Mouse (Mus musculus) stomach, postnatal 0 days (tissue): ENCODE data around the gene Ephb3. TPM values are rescaled to one million over a fixed set of nuclear protein-coding genes. Genes with fewer than 3 reads are reported as not detected.

Source experiments
- ATAC-seq: fragments of 200-750 bp; cut with Nextera tagmentation; 2 replicates; pipeline ENCODE4 v1.8.0; 2017; ENCODE audit not compliant: low FRiP score, low TSS enrichment
- DNase-seq: peaks from one replicate; pipeline ENCODE4 v3.0.0-alpha.2; 2016; ENCODE audit warnings: low spot score
- H3K27ac ChIP-seq: fragments of 300-500 bp; sonication (generic); replicated peaks from 2 replicates; pipeline ENCODE4 v1.5.1; 2014; ENCODE audit warnings: mild to moderate bottlenecking, control low read depth
- H3K27me3 ChIP-seq: fragments of 300-500 bp; sonication (generic); 2 replicates; pipeline ENCODE4 v1.6.1; 2014; ENCODE audit warnings: low read length; ENCODE audit not compliant: control insufficient read depth, insufficient read depth
- H3K36me3 ChIP-seq: fragments of 300-500 bp; sonication (generic); 2 replicates; pipeline ENCODE4 v1.6.1; 2014; ENCODE audit warnings: low read length, mixed read lengths; ENCODE audit not compliant: control insufficient read depth, insufficient read depth
- H3K4me1 ChIP-seq: fragments of 300-500 bp; sonication (generic); replicated peaks from 2 replicates; pipeline ENCODE4 v1.6.1; 2014; ENCODE audit warnings: antibody characterized with exemption; ENCODE audit not compliant: control insufficient read depth, insufficient read depth
- H3K4me2 ChIP-seq: fragments of 300-500 bp; sonication (generic); replicated peaks from 2 replicates; pipeline ENCODE4 v1.6.1; 2014; ENCODE audit warnings: low read depth, mild to moderate bottlenecking, control low read depth, moderate library complexity
- H3K4me3 ChIP-seq: fragments of 300-500 bp; sonication (generic); 2 replicates; pipeline ENCODE4 v1.5.1; 2014; ENCODE audit warnings: low read depth, low read length, control low read depth
- H3K9ac ChIP-seq: fragments of 300-500 bp; sonication (generic); 2 replicates; pipeline ENCODE4 v1.6.1; 2014; ENCODE audit warnings: mild to moderate bottlenecking, low read length, control low read depth, mixed read lengths
- H3K9me3 ChIP-seq: fragments of 300-500 bp; sonication (generic); 2 replicates; pipeline ENCODE4 v1.6.1; 2016; ENCODE audit warnings: low read length; ENCODE audit not compliant: control insufficient read depth
- CTCF ChIP-seq: IDR thresholded peaks from 2 replicates; pipeline ENCODE4 v1.5.1; 2016; ENCODE audit warnings: antibody characterized with exemption, low read depth, mild to moderate bottlenecking, moderate library complexity
- EP300 ChIP-seq: optimal IDR thresholded peaks from 2 replicates; pipeline ENCODE3; 2016; ENCODE audit warnings: antibody characterized with exemption
- WGBS: fragments of 180-500 bp; shearing (Covaris S2); extraction: QIAGEN DNeasy Blood & Tissue Kit; methylation state at CpG from one replicate; pipeline ENCODE4 v1.1.7; 2014; 5-methylcytosine and 5-hydroxymethylcytosine counted together
- polyA plus RNA-seq: library from polyadenylated mRNA; unstranded; fragments of >200 nt; fragmentation: Nextera tagmentation; extraction: Ambion mirVana; gene quantifications from 2 replicates; pipeline ENCODE4 v1.2.1, GENCODE M21; 2015

Gene Ephb3
- polyA plus RNA-seq, 1 experiment from 2014 or later, result 15.1 TPM

GRCm38 (mm10) chr16:21235135-21235534 lies 30.6 kb downstream of the Ephb3 start:
- peaks cover 12% of the 10 kb centered on the region for H3K4me1 ChIP-seq
- peak; percentile 87 for ATAC-seq
- no peak for TF ChIP-seq CTCF
- no peak for TF ChIP-seq EP300
- H3K27ac ChIP-seq, result peak overlapping the region; percentile 24; the same call in 1 of the 2 replicates
- H3K4me2 ChIP-seq, result no peak overlapping the region
- 29% methylated on average over 8 of the region's 8 CpGs for WGBS
- H3K36me3 ChIP-seq, result no peaks in the 10 kb centered on the region
- peak; percentile 93 for DNase-seq
- H3K9me3 ChIP-seq, result no peaks in the 10 kb centered on the region
- H3K27me3 ChIP-seq, result no peaks in the 10 kb centered on the region
- no peak overlapping the region for H3K9ac ChIP-seq
- H3K4me3 ChIP-seq, result no peak overlapping the region

- ATAC-seq (0 out of 2 replicates have a peak, but pooled peaks have one; percentile 12), DNase-seq (peak; percentile 57)
- Histone ChIP-seq H3K4me2 (no peak overlapping the region), H3K9ac (peak overlapping the region; percentile 13), H3K9me3 (no peaks in the 10 kb centered on the region), H3K27me3 (no peaks in the 10 kb centered on the region), H3K4me3 (no peak overlapping the region), H3K27ac (peak overlapping the region; percentile 18; the same call in 1 of the 2 replicates), H3K36me3 (no peaks in the 10 kb centered on the region), H3K4me1 (peaks cover 18% of the 10 kb centered on the region)
- 16% methylated on average over 5 of the region's 5 CpGs for WGBS
- TF ChIP-seq CTCF (no peak), EP300 (no peak)
These were observed 34.2 kb downstream of the Ephb3 start for GRCm38 (mm10) chr16:21238722-21239121.

GRCm38 (mm10) chr16:21240547-21240946 lies 36.0 kb downstream of the Ephb3 start:
- TF ChIP-seq EP300, result no peak
- TF ChIP-seq CTCF, result no peak
- Histone ChIP-seq H3K4me1 (peaks cover 16% of the 10 kb centered on the region), H3K4me2 (no peak overlapping the region), H3K9me3 (no peaks in the 10 kb centered on the region), H3K27me3 (no peaks in the 10 kb centered on the region), H3K27ac (no peak overlapping the region), H3K9ac (no peak overlapping the region), H3K36me3 (no peaks in the 10 kb centered on the region), H3K4me3 (no peak overlapping the region)
- WGBS, result 69% methylated on average over 3 of the region's 3 CpGs
- ATAC-seq (no peak), DNase-seq (no peak)

- no peak overlapping the region for H3K27ac ChIP-seq
- DNase-seq (no peak), ATAC-seq (no peak)
- TF ChIP-seq EP300 (no peak), CTCF (no peak)
- H3K9ac ChIP-seq, result no peak overlapping the region
- no peaks in the 10 kb centered on the region for H3K27me3 ChIP-seq
- no peaks in the 10 kb centered on the region for H3K9me3 ChIP-seq
- H3K4me3 ChIP-seq, result no peak overlapping the region
- H3K4me1 ChIP-seq, result peaks cover 16% of the 10 kb centered on the region
- no peak overlapping the region for H3K4me2 ChIP-seq
- no peaks in the 10 kb centered on the region for H3K36me3 ChIP-seq
These were observed 36.5 kb downstream of the Ephb3 start for GRCm38 (mm10) chr16:21241030-21241429.

DNA sequence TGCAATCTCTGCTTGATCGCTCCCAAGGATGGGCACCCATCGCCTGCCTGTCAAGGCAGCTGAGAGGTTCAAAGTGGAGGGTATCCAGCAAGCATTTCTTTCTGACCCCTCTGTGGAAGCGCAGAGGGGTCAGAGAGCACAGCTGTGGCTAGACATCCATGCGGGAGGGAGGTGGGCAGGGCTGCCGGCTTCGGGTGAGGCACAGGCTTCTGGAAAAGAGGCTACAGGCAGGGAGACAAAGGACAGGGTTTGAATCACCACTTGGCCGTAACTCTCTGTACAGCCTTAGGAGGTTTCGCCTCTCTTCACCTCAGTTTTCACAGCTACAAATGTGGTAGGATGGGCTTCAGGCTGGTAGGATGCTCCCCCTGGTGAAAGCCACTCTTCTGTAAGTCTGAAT lies 38.4 kb downstream of the Ephb3 start:
- H3K4me2 ChIP-seq, result no peak overlapping the region
- H3K9ac ChIP-seq, result no peak overlapping the region
- WGBS, result 51% methylated on average over 8 of the region's 8 CpGs
- H3K27ac ChIP-seq, result no peak overlapping the region
- H3K9me3 ChIP-seq, result no peaks in the 10 kb centered on the region
- no peaks in the 10 kb centered on the region for H3K36me3 ChIP-seq
- DNase-seq (no peak), ATAC-seq (no peak)
- TF ChIP-seq EP300 (no peak), CTCF (no peak)
- peaks cover 16% of the 10 kb centered on the region for H3K4me1 ChIP-seq
- H3K4me3 ChIP-seq, result no peak overlapping the region
- H3K27me3 ChIP-seq, result no peaks in the 10 kb centered on the region

DNA sequence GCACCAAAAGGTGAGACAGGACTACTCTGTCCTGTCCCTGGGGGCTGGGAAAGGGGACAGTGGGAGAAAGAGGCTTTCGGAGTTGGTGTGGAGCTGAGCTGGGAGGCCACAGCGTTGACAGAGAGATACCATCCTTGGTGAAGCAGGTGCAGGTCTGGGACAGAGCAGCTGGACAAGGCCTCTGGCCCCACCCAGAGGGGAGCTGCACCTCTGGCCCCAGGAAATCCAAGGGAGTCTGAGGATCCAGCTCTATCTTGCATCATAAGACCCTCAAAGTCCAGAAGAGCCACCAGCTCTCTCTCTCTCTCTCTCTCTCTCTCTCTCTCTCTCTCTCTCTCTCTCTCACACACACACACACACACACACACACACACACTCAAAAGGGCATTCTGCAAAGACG lies 40.2 kb downstream of the Ephb3 start:
- Histone ChIP-seq H3K4me3 (no peak overlapping the region), H3K9me3 (no peaks in the 10 kb centered on the region), H3K4me1 (peaks cover 13% of the 10 kb centered on the region), H3K4me2 (no peak overlapping the region), H3K27ac (peak overlapping the region; percentile 40; the same call in 1 of the 2 replicates), H3K9ac (no peak overlapping the region), H3K36me3 (no peaks in the 10 kb centered on the region), H3K27me3 (no peaks in the 10 kb centered on the region)
- DNase-seq (no peak), ATAC-seq (no peak)
- 66% methylated on average over 3 of the region's 3 CpGs for WGBS
- TF ChIP-seq CTCF (no peak), EP300 (no peak)
